Mouse (Mus musculus): ENCODE data around the gene Olfr118.
"Not testable (repeated sequence)": the region's sequence is repeated elsewhere in the genome, so short reads cannot be mapped to it uniquely, and the experiment has no call there.

The Olfr118 gene

GRCm38 (mm10) chr17:37666688-37667087 is at the start of gene Olfr118:
TSS of gene Olfr118 (plus strand) at chr17:37666988.
- DNase-seq (ENCODE audit: low spot score in 2 of 2): no peak

GRCm38 (mm10) chr17:37627009-37627408 is 39.8 kb upstream of the Olfr118 start, which contains the start of the genes Olfr115 and Olfr116:
TSS of gene Olfr115 (minus strand) at chr17:37627109.
TSS of gene Olfr116 (minus strand) at chr17:37627199.
- DNase-seq (ENCODE audit: low spot score in 2 of 2): no peak

- no peak for DNase-seq (ENCODE audit: low spot score in 2 of 2)
Observed at GRCm38 (mm10) chr17:37663682-37664081, 3.1 kb upstream of the Olfr118 start, which contains the start of gene Olfr117. TSS of gene Olfr117 (minus strand) at chr17:37663782.

- DNase-seq (ENCODE audit: low spot score in 2 of 2): not testable (repeated sequence)
Observed at GRCm38 (mm10) chr17:37696264-37696663, 29.5 kb downstream of the Olfr118 start, which contains the start of gene Olfr119. TSS of gene Olfr119 (plus strand) at chr17:37696564.

- DNase-seq (ENCODE audit: low spot score in 2 of 2): no peak
Observed at GRCm38 (mm10) chr17:37721508-37721907, 54.7 kb downstream of the Olfr118 start, which contains the start of gene Olfr120. TSS of gene Olfr120 (plus strand) at chr17:37721808.

Data from spleen, postnatal 4 days (tissue).